Mouse (Mus musculus): ENCODE results near the gene Lrpprc.

- TF ChIP-seq CTCF (IDR thresholded peaks at IDR 0.05) (no peak), POLR2A (IDR thresholded peaks at IDR 0.05; ENCODE audit: insufficient read depth, low read depth, low read length) (no peak), EP300 (IDR thresholded peaks at IDR 0.05; ENCODE audit: insufficient read depth, low read depth, low read length) (no peak)
Observed at GRCm38 (mm10) chr17:84828301-84828700, 37.7 kb upstream of the Lrpprc start.

Data from heart, adult 2 months (tissue).